Mouse (Mus musculus) inflammation-experienced regulatory T-cells, adult 6 months (primary cell): ENCODE results near the gene Arhgap23. TPM values are rescaled to one million over a fixed set of nuclear protein-coding genes. Genes with fewer than 3 reads are reported as not detected.

Source experiments
- ATAC-seq: one replicate; pipeline ENCODE4 v1.8.0; 2017
- polyA plus RNA-seq, 3 experiments: library from polyadenylated mRNA; unstranded; fragments of 100-300 nt; shearing (Covaris generic); gene quantifications; one replicate each; pipeline ENCODE4 v1.2.1; 2017

Gene Arhgap23
- polyA plus RNA-seq, 3 experiments from 2014 or later, result not detected

DNA sequence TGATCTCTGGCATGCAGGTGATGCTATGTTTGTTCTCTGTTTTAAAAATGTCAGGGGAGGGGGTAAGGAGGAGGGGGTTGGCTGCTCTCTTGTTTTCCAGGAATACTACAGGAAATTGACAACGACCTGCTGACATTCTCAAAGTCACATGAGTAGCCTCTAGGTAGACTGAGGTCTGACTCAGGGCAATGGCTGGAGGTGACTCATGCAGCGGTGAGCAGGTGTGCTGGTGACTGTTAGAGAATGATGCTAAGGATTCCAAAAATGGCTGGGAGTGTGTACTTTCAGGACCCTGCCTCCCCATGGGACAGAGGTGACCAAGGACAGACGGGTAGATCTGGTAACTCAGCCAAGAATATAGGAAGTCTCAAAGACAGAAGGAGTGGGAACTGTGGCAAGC is 92.9 kb downstream of the Arhgap23 start:
- no peak for ATAC-seq

DNA sequence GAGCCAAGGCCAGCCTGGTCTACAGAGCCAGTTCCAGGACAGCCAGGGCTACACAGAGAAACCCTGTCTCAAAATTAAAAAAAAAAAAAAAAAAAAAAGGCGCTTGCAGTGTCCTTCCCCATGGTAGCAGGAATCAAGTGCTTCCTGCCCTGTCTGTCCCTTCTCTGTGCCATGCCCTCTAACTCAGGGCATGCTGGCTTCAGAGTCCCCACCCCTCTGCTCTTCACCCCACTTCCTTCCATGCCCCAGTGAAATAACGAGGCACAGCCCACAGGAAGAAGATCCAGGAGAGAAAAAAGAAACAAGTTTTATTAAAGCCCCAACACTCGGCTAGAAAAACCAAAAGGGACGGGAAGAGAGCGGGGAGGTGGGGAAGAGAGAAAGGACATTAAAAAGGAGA is 93.7 kb downstream of the Arhgap23 start:
- no peak for ATAC-seq

GRCm38 (mm10) chr11:97509715-97510485 is 94.6 kb downstream of the Arhgap23 start:
- ATAC-seq, result no peak

GRCm38 (mm10) chr11:97510966-97511660 is 95.8 kb downstream of the Arhgap23 start:
- no peak for ATAC-seq

DNA sequence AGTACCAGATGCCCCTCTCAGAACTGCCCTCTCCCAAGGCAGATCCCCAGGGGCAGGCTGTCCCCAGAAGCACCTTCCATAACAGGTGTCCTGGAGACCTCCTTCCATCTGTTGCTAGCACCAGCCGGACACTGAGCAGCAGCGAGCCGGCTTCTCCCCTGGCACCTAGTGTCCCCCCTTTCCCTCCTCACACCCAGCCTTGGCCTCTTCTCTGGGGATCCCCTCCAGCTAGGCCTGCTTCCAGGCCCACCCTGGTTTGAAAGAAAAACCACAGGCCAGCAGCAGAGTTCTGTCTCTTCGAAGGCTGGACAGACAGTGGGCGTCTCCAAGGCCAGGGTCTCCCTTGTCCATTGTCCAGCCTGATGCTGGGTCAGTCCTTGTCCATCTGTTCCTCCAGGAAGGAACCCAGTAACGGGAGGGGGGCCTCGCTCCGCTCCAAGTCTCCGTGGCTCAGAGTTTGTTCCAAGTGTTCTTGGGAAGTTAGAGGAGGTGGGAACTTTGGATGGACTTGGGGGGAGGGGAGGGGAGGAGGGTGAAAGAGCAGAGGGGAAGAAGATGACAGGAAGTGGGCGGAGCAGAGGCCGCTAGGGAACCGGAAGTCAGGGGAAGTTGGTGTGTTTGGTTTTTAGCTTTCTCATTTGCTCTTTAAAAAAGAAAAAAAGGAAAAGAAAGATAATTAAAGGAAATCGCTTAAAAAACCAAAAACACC is 96.5 kb downstream of the Arhgap23 start:
- no peak for ATAC-seq

- ATAC-seq, result no peak
Observed at GRCm38 (mm10) chr11:97512511-97512910, 97.2 kb downstream of the Arhgap23 start.

DNA sequence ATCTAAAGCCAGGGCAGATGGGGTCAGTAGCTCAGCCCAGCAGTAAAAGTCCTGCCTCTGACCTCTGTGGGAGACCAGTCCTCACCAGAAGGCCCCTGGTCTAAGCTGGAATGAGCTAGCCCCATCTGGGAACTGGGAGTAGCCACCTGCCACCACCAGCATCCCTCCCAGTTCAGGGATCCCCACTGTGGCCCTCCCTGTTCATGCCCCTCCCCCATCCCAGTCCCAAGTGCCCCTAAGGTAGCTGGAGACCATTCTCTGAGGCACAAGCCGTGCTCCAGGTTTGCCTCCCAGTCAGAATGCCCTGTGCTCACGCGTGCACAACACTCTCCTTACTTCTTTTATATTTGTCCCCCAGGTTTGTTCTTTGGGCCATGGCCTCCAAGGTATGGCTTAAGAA is 97.7 kb downstream of the Arhgap23 start:
- ATAC-seq, result no peak

- no peak for ATAC-seq
Observed at GRCm38 (mm10) chr11:97520541-97520940, 105.2 kb downstream of the Arhgap23 start.

GRCm38 (mm10) chr11:97521741-97522474 is 106.6 kb downstream of the Arhgap23 start:
- no peak for ATAC-seq

DNA sequence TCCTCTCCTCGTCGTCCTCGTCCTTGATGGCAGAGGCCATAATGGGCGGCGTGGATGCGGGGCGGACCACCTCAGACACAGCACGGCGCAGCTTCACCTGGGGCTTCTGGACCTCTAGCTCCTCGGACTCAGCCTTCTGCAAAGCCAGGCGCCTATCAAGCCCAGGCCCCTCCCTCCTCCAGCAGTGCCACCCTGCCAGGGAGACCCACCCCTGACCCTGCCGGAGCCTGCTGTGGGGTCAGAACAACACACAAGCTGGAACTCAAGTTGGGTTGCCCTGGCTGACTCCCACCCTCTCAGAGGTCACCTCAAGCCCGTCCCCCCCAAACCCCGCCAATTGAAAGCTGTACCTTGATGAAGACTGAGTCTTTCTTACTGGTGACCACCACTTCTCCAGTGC is 107.8 kb downstream of the Arhgap23 start:
- no peak for ATAC-seq

DNA sequence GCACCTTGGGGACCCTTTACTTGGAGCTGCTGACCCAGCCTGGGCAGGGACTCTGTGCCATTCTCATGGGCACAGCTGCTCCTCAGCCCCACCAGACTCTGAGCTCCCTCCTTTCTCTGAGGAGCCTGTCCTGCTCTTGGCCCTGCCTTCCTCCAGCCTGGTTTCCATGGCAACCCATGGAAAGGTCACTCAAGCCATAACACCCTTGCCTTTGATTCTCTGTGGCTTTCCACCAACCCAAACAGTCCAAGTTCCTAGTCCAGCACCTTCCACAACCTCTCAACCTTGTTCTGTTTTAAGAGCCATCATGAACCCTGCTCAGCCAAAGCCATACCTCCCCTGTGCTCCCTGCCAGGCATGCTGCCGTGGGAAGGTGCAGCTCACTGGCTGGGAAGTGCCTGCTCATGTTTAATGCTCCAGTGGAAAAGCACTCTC is 108.5 kb downstream of the Arhgap23 start:
- ATAC-seq, result no peak

- ATAC-seq, result no peak
Observed at GRCm38 (mm10) chr11:97524306-97524705, 109.0 kb downstream of the Arhgap23 start.

- no peak for ATAC-seq
Observed at GRCm38 (mm10) chr11:97525313-97525712, 110.0 kb downstream of the Arhgap23 start.

DNA sequence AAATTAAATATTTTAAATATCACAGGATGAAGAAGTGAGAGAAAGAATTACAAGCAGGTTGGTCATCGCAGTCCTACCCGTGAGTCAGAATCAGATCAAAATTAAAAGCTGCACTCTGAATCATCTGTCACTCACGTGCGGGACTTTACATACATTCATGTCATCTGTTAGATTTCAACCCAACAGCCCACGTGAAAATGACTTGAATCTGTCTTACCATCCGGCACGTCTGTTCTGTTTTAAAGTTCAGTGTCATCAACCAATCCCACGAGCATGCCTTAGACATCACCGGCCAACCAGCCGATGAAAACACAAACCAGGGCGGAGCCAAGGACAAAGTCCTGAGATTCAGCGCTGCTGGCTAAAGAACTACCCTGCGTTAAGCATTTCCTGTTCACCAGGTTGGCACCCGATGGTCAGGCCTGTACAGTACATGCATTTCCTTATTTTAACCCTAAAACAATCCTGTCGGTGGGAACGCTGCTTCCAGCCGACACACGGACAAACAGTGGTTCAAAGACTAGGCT is 113.0 kb downstream of the Arhgap23 start:
- no peak for ATAC-seq

DNA sequence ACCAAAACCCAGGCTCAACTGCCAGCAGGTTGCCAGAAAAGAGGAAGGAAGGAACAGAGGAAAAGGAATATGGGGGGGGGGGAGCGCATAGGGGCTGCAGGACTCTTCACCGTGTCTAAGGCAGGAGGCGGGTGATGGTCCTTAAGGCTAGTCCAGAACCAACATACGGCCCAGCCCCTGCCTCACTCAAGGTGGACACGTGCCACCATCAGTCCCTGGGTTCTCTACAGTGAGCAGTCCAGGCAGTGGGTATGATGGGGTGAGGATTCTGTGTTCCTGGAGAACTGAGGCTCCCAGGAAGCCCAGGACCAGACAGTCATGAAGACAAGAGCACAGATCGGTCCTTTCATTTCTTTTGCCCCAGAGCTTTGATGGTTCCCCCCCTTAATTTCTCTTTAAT is 114.7 kb downstream of the Arhgap23 start:
- no peak for ATAC-seq

DNA sequence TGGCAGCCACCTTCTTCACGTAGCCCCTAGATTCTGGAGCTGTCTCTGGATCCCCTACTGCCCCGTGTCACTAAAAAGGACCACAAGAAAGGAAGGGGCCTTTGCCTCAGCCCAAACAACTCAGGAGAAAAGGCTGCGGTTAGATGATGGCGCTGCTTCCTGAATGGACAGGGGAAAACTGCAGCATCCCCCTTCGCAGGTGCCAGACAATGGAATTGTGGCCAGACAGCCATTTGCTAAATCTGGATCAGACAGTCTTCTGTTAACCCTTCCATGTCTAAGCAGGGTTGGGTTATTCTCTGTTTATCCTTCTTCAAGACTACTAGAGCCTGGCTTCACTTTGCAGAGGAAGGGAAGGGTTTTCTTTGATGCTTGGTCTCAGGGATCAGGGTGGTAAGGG is 115.6 kb downstream of the Arhgap23 start:
- no peak for ATAC-seq

DNA sequence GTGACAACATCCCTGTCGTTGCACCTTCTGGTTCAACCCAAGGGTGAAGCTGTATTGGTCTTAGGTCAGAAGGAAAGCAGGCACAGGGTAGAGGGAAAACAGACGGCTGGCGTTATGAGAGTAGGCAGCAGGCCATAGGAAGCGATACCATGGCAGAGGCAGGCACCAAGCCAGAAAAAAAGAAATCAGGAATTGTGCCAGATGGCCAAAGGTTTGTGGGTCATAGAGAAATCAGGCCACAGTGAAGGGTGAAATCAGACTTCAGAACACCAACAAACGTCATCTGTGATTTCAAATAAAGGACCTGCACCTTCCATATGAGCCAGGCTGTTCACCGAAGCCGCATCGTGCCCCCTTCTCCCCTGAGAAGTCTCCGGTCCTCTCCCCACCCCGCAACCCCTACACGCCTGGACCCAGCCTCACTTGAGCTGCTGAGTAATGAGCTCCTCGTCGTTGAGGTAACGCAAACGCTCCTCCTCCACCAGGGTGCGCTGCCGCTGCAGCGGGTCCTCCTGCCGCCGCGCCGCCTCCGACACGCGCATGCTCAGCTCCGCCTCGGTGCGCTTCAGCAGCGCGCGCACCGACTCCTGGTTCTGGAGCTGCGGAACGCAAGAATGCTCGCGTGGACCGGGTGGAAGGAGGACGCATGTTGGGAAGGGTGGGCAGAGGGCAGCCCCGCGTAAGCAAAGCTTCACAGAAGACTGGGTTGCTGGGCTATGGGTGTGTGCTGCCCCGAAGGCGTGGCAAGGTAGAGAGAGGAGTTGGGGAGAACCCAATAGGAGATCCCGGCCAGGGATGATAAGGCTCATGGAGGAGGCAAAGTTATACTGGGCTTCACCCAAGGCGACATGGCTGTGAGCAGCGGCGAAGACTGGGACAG is 116.3 kb downstream of the Arhgap23 start:
- peak; percentile 85 for ATAC-seq

DNA sequence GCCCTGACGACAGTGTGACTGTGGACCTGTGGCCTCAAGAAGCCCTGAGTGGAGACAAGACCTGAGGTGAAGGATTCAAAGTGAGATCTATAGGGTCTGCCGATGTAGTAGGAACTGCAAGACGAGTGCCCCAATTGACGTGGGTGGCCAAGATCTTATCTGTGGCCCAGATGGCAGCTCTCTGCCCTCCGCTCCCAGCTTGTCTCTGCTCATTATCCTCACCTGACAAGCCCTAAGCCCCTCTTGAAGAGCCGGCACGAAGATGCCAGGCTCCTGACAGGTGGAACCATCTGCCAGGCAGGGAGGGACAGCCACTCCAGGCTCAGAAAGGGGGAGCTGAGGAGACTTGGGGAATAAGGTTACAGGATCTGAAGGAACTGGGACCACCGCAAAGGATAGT is 117.0 kb downstream of the Arhgap23 start:
- no peak for ATAC-seq

DNA sequence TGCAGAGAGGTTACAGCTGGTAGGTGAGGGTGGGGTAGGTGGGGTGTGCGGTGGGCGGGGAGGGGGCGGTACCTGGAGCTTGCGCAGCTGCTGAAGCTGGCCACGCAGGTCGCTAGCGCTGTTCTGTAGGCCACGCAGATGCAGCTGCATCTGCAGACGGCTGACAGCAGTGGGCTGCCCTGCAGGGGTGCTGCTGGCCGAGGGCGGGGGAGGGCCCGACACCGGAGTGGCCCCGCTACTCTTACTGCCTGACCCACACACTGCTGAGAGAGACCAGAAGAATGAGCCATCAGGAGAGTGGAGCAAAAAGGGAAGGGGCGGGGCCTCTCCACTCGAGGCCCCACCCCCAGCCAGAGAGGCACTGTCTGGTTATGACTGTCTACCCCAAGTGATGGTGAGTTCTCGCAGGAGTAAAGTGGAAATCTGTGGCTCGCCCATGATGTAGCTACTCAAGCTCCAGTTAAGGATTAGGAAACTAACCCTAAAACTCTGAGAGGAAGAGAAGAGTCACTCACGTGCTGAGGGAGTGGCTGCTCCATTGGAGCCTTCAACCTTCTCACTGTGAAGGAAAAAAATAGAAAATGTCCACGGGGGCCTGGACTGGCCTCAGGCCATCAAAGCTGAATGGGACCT is 117.7 kb downstream of the Arhgap23 start:
- ATAC-seq, result peak; percentile 44

- no peak for ATAC-seq
Observed at GRCm38 (mm10) chr11:97533653-97534052, 118.3 kb downstream of the Arhgap23 start.
